Mouse (Mus musculus) limb, embryonic 10.5 days (tissue): Measurements from ENCODE around the gene Slc9a1. TPM values are rescaled to one million over a fixed set of nuclear protein-coding genes. Genes with fewer than 3 reads are reported as not detected.

Experiments
- DNase-seq: peaks from one replicate; pipeline ENCODE4 v3.0.0-alpha.2; 2017; ENCODE audit warnings: low spot score
- H3K27ac ChIP-seq: fragments of 300-500 bp; sonication (generic); 2 replicates; pipeline ENCODE4 v1.5.1; 2016; ENCODE audit warnings: mild to moderate bottlenecking
- H3K27me3 ChIP-seq: fragments of 300-500 bp; sonication (generic); 2 replicates; pipeline ENCODE4 v1.6.1; 2016; ENCODE audit warnings: low read depth, mild to moderate bottlenecking; ENCODE audit not compliant: poor library complexity, severe bottlenecking
- H3K36me3 ChIP-seq: fragments of 300-500 bp; sonication (generic); 2 replicates; pipeline ENCODE4 v1.6.1; 2016; ENCODE audit warnings: mild to moderate bottlenecking, moderate library complexity
- H3K4me1 ChIP-seq: fragments of 300-500 bp; sonication (generic); 2 replicates; pipeline ENCODE4 v1.6.1; 2016
- H3K4me3 ChIP-seq: fragments of 300-500 bp; sonication (generic); 2 replicates; pipeline ENCODE4 v1.5.1; 2016; ENCODE audit warnings: mild to moderate bottlenecking, moderate library complexity
- H3K9me3 ChIP-seq: fragments of 300-500 bp; sonication (generic); replicated peaks from 2 replicates; pipeline ENCODE4 v1.6.1; 2016; ENCODE audit warnings: mild to moderate bottlenecking
- WGBS: fragments of 180-500 bp; shearing (Covaris S2); methylation state at CpG from one replicate; pipeline ENCODE4 v1.1.7; 2016; 5-methylcytosine and 5-hydroxymethylcytosine counted together
- polyA plus RNA-seq: library from polyadenylated mRNA; unstranded; fragments of >200 nt; fragmentation: Nextera tagmentation; extraction: Ambion mirVana; gene quantifications from 2 replicates; pipeline ENCODE4 v1.2.1, GENCODE M21; 2016

The Slc9a1 gene
- polyA plus RNA-seq, 1 experiment from 2014 or later, result 9.0 TPM

DNA sequence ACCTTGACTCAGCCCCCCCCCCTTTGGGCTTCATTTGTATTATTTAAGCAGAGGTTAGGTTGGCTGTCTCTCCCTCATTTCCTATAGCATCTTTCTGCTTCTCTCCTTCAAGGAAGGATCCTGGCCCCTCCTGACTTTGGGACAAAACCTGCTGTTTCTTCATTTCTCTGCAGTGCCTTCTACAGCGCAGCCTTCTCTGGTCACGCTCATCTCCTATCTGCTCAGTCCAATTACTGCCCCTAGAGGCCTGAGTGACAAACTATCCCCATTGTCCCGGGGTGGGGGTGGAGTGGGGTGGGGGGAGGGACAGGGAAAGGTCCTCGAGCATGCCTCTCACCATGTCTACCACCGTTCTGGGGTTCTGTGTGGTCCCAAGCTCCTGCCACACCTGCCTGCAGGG is 27.8 kb downstream of the Slc9a1 start:
- no peak for DNase-seq
- Histone ChIP-seq H3K4me3 (no peak overlapping the region), H3K27ac (no peak overlapping the region), H3K27me3 (no peaks in the 10 kb centered on the region), H3K4me1 (peaks cover 60% of the 10 kb centered on the region), H3K36me3 (no peaks in the 10 kb centered on the region), H3K9me3 (no peaks in the 10 kb centered on the region)
- 56% methylated on average over 5 of the region's 5 CpGs for WGBS

DNA sequence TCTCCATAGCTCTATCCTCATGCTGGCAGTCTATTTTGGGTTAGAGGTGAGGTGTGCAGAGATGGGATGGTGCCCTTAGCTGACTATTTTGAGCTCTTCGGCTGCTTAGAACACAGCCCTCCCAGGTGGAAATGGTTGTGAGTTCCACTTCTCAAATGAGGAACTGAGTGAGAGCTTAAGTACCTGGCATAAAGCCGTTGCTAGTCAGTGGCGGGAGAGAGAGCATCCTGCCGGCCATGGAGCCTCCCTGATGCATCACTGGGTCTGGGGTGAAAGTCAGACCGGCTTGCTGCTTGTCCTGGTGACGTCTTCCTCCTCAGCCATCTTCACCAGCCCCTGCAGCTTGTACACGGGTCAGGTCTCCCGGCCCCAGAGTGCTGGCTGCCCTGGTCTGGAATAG is 28.5 kb downstream of the Slc9a1 start:
- Histone ChIP-seq H3K4me1 (peaks cover 60% of the 10 kb centered on the region), H3K36me3 (no peaks in the 10 kb centered on the region), H3K4me3 (no peak overlapping the region), H3K27ac (0 out of 2 replicates have a peak overlapping the region, but pooled peaks have one; percentile 4), H3K27me3 (no peaks in the 10 kb centered on the region), H3K9me3 (no peaks in the 10 kb centered on the region)
- no peak for DNase-seq
- WGBS, result 84% methylated on average over 8 of the region's 8 CpGs

DNA sequence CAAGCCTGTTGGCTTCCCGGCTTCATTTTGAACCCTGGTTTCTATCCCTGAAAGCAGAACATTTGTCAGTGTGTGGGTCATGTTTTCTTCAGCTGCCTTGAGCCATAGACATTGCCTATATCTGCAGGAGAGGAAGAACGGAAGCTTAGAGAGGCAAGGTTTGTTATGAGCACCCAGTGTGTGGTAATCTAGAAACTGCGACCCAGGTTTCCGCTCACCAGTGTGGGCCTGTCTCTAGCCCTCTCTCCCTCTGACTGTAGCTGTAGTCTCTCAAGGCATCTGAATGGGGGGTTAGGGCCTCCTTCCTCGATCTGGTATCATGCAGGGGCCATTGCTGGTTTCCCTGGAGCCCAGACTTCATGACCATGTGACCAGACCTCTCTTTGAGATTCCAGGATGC is 29.1 kb downstream of the Slc9a1 start:
- H3K9me3 ChIP-seq, result no peaks in the 10 kb centered on the region
- H3K27me3 ChIP-seq, result no peaks in the 10 kb centered on the region
- H3K27ac ChIP-seq, result no peak overlapping the region
- peaks cover 60% of the 10 kb centered on the region for H3K4me1 ChIP-seq
- WGBS, result 85% methylated on average over 5 of the region's 5 CpGs
- H3K36me3 ChIP-seq, result no peaks in the 10 kb centered on the region
- DNase-seq, result no peak
- H3K4me3 ChIP-seq, result no peak overlapping the region

DNA sequence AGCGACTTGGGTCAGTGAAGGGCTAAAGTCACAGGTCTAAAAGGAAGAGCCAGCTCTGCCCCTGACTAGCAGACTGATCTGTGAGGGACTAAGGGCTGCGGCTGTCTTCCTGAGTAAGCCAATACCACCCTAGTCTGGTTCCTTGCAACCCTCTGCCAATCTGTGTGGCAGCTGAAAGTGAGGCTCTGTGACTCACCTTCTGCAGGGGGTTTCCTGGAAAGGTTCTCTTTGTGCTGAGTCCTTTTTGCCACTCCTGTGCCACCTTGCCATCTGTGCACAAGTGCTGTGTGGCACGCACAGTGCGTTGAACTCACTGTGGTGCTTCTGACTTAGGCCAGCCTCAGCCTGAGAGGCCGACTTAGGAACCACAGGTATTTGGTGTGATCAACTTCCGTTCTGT is 30.0 kb downstream of the Slc9a1 start:
- Histone ChIP-seq H3K4me1 (peaks cover 54% of the 10 kb centered on the region), H3K27ac (0 out of 2 replicates have a peak overlapping the region, but pooled peaks have one; percentile 11), H3K27me3 (no peaks in the 10 kb centered on the region), H3K9me3 (no peaks in the 10 kb centered on the region), H3K4me3 (no peak overlapping the region), H3K36me3 (no peaks in the 10 kb centered on the region)
- DNase-seq, result no peak
- 87% methylated on average over 6 of the region's 6 CpGs for WGBS

DNA sequence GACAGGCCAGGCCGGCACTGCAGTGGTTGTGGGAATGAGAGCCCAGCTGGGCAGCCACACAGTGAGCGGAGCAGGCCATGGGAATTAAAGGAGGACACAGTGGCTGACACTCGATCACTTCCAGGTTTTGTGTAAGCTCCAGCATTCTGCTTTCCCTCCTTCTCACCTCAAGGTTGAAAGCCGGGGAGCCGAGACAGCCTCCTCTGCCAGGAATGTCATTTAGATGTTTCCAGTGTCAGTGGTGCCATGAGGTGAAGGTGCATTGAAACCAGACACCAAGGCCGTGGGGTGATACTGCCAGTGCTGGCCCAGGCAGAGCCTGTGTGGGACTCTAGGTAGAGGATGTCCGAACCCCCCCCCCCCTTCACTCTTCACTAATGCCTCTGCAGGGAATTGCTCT is 30.6 kb downstream of the Slc9a1 start:
- WGBS, result 31% methylated on average over 7 of the region's 7 CpGs
- no peaks in the 10 kb centered on the region for H3K27me3 ChIP-seq
- no peaks in the 10 kb centered on the region for H3K9me3 ChIP-seq
- peaks cover 48% of the 10 kb centered on the region for H3K4me1 ChIP-seq
- H3K36me3 ChIP-seq, result no peaks in the 10 kb centered on the region
- DNase-seq, result no peak
- no peak overlapping the region for H3K4me3 ChIP-seq
- H3K27ac ChIP-seq, result no peak overlapping the region

DNA sequence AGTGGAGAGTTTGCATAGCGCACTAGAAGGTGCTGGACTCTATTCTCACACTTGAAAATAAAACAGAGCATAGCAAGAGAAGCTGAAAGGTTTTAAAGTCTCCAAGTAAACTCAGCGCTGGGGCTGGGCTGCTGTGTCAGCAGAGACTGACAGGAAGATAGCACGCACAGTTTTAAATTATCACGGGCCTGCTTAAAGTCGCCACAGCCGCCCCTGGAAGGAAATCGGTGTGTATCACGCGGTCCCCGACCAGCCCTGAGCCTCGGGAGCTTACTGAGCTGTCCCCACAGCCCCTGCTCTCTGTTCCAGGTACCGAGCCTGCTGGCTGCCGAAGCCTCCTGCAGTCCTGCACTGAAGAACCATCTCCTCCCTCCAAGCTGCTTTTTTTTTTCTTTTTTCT is 32.5 kb downstream of the Slc9a1 start:
- Histone ChIP-seq H3K27ac (no peak overlapping the region), H3K4me3 (no peak overlapping the region), H3K36me3 (no peaks in the 10 kb centered on the region; the same call in 1 of the 2 replicates), H3K9me3 (no peaks in the 10 kb centered on the region), H3K4me1 (peaks cover 41% of the 10 kb centered on the region), H3K27me3 (no peaks in the 10 kb centered on the region)
- 72% methylated on average over 13 of the region's 13 CpGs for WGBS
- no peak for DNase-seq

DNA sequence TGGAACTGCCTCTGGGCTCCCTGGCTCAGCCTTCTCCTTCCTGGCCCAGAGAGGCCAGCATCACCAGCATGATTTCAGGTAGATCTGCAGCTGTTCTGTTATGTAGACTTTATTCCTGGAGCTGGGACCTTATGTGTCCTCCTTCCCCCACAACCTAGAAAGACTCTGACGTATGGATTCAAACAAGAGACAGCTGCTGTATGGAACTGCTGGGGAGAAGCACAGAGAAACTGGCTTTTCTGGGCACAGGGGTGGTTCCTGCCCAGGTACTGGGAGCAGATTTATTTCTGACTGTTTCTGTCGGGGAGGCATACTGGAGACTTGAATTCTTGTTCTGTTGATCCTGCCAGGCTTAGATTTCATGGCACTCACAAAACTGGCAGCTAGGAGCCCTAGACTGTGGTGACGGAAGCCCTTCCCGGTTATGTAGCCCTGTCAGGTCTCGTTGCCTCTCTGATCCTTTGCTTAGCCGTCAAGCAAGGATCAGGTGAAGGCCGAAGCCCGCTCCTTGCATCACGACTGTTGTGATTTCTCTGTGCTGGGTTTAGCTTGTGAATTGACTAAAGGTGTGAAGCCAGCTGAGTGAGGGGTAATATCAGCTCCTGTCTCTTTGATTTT is 34.2 kb downstream of the Slc9a1 start:
- Histone ChIP-seq H3K4me3 (no peak overlapping the region), H3K27me3 (no peaks in the 10 kb centered on the region), H3K4me1 (peaks cover 44% of the 10 kb centered on the region), H3K27ac (no peak overlapping the region), H3K36me3 (no peaks in the 10 kb centered on the region; the same call in 1 of the 2 replicates), H3K9me3 (no peaks in the 10 kb centered on the region)
- WGBS, result 88% methylated on average over 9 of the region's 9 CpGs
- DNase-seq, result no peak

DNA sequence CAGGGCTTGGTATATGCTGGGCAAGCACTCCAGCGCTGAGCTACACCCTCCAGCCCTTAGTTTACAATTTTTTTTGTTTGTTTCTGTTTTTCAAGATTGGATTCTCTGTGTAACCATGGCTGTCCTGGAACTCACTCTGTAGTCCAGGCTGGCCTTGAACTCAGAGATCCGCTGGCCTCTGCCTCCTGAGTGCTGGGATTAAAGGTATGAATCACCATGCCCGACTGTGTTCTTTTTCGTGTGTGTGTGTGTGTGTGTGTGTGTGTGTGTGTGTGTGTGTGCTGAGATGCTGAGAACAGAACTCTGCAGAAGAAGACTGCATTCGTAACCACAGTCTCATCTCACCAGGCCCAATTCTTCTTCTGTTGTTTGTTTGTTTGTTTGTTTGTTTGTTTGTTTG is 34.8 kb downstream of the Slc9a1 start:
- peaks cover 38% of the 10 kb centered on the region for H3K4me1 ChIP-seq
- no peak for DNase-seq
- peaks cover under 1% of the 10 kb centered on the region; the same call in 1 of the 2 replicates for H3K36me3 ChIP-seq
- 85% methylated on average over 5 of the region's 5 CpGs for whole genome bisulfite sequencing
- H3K9me3 ChIP-seq, result no peaks in the 10 kb centered on the region
- H3K4me3 ChIP-seq, result no peak overlapping the region
- H3K27me3 ChIP-seq, result no peaks in the 10 kb centered on the region
- no peak overlapping the region for H3K27ac ChIP-seq

DNA sequence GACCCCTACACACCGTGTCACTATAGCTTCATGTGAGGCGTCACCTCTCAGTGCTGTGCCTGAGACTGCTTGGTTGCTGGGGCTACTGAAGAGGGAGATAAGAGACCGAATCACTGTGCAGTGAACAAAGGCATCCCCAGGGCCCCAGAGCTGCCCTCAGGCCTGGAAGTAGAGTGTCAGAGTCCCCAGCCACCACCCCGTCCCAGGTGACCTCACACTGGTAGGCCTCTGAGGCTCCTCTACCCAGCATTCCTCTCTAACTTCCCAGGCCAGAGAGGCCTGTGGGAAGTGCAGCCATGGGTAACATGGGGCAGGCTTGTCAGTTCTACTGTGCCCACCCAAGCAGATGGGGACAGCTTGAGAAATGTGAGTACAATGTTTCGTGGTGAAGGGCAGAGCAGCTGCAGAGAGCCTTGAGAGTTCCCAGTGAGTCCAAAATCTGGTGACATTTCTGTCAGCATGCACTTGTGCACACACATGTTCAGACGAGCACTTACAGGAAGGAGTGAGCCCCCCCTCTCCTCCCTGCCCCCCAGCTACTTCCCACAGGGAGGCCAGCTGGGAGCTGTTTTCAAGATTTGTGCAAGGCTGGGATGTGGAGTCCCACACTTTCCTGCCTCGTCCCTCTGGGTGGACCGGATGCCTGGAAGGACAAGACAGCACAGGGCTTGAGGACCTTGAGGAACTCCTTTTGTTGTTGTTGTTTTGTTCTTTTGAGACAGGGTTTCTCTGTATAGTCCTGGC is 37.0 kb downstream of the Slc9a1 start:
- no peak for DNase-seq
- 81% methylated on average over 8 of the region's 8 CpGs for WGBS
- peak overlapping the region; percentile 47; the same call in 1 of the 2 replicates for H3K27ac ChIP-seq

DNA sequence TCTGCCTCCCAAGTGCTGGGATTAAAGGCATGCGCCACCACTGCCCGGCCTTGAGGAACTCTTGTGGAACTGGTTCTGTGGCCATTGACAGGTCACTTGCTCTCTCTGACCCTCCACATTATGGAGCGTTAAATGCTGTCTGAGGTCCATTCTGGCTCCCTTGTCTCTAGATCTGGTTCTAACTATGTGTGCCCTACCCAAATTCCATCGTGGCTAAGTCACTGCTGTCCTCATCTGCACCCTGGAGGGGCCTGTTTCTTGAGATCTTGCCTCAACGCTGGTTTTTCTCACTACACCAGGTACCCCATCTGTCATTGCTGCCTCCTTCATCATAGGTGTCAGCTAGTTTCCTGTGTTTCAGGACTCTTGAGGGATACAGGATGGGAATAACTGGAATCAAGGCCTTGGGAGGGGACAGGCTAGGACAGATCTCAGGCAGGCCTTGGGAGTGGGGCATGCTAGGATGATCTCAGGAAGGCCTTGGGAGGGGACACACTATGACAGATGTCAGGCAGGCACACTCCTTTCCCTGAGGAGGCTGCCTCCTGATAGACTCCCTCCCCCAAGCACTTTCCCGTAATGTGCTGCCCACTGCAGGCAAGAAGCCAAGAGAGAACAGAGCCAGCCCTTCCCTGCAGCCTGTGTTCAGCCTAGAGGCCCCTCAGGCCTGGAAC is 37.7 kb downstream of the Slc9a1 start:
- WGBS, result 64% methylated on average over 6 of the region's 6 CpGs
- no peak overlapping the region for H3K4me3 ChIP-seq
- peaks cover 17% of the 10 kb centered on the region for H3K36me3 ChIP-seq
- no peaks in the 10 kb centered on the region for H3K27me3 ChIP-seq
- no peak overlapping the region for H3K27ac ChIP-seq
- no peak for DNase-seq
- no peaks in the 10 kb centered on the region for H3K9me3 ChIP-seq
- peaks cover 26% of the 10 kb centered on the region for H3K4me1 ChIP-seq

More for the DNA sequence above, 37.0 kb downstream of the Slc9a1 start:
- no peaks in the 10 kb centered on the region for H3K9me3 ChIP-seq
- H3K4me1 ChIP-seq, result peaks cover 26% of the 10 kb centered on the region
- no peaks in the 10 kb centered on the region for H3K27me3 ChIP-seq
- H3K36me3 ChIP-seq, result peaks cover 9% of the 10 kb centered on the region
- no peak overlapping the region for H3K4me3 ChIP-seq

DNA sequence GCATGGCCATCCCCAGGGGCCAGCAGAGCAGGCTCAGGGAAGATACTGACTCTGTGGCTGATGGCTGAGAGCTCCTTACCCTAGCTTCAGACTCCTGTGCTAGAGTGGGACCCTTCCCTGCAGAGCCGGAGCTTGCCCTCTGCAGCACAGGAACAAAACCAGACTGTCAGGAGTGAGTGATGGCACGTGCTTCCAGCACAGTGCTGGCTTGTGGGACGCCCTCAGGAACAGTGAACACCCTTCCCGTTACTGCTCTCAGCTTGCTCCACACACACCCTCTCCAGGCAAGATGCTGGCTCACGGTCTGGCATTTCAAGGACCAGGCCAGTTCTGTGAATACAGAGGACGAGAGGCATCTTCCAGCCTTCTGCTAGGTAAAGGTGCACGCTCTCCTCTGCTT is 38.5 kb downstream of the Slc9a1 start:
- no peak for DNase-seq
- no peak overlapping the region for H3K27ac ChIP-seq
- no peak overlapping the region for H3K4me3 ChIP-seq
- peaks cover 24% of the 10 kb centered on the region for H3K36me3 ChIP-seq
- H3K9me3 ChIP-seq, result no peaks in the 10 kb centered on the region
- WGBS, result 49% methylated on average over 7 of the region's 7 CpGs
- H3K27me3 ChIP-seq, result no peaks in the 10 kb centered on the region
- peaks cover 26% of the 10 kb centered on the region for H3K4me1 ChIP-seq

DNA sequence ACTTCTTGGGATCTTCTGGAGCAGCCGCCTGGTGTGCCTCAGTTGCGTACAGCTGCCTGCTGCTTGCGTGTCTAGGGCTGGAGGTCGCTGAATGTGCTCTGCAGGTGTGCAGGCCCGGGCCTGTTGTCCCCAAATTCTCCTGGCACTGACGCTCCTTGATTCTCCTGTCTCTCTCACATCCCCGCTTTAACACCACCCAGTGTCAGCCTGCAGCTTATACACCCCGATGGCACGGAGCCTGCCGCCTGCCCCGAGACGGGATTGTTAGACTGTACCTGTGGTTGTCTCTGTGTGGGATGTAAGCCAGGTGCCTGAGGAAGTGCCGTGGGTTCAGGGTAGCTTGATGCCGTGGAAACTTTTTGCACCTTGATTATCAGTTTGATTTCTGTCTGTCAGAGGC is 41.5 kb downstream of the Slc9a1 start:
- Histone ChIP-seq H3K9me3 (no peaks in the 10 kb centered on the region), H3K36me3 (peaks cover 52% of the 10 kb centered on the region), H3K4me3 (no peak overlapping the region), H3K4me1 (peaks cover 23% of the 10 kb centered on the region), H3K27ac (no peak overlapping the region), H3K27me3 (no peaks in the 10 kb centered on the region)
- 87% methylated on average over 14 of the region's 14 CpGs for WGBS
- no peak for DNase-seq

DNA sequence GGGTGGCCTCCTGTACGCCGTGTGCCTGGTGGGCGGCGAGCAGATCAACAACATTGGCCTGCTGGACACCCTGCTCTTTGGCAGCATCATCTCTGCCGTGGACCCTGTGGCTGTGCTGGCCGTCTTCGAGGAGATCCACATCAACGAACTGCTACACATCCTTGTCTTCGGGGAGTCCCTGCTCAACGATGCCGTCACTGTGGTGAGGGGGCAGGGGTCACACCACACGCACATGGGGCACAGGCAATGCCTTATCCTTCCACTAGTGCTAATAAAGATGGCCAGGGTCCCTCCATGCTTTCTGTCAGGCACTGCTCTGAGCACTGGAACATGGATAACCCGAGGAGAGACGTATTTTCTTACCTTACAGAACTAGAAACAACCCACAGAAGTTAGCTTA is 42.6 kb downstream of the Slc9a1 start:
- no peak overlapping the region for H3K4me3 ChIP-seq
- peaks cover 63% of the 10 kb centered on the region for H3K36me3 ChIP-seq
- H3K27me3 ChIP-seq, result no peaks in the 10 kb centered on the region
- no peak for DNase-seq
- 0 out of 2 replicates have a peak overlapping the region, but pooled peaks have one; percentile 6 for H3K27ac ChIP-seq
- 91% methylated on average over 14 of the region's 14 CpGs for WGBS
- no peaks in the 10 kb centered on the region for H3K9me3 ChIP-seq
- peaks cover 13% of the 10 kb centered on the region for H3K4me1 ChIP-seq
